Mouse (Mus musculus): ENCODE measurements around the gene Lsm10.

GRCm38 (mm10) chr4:126051617-126052016 lies 44.8 kb upstream of the Lsm10 start:
- TF ChIP-seq CTCF (IDR thresholded peaks at IDR 0.05; ENCODE audit: control insufficient read depth, insufficient read depth, insufficient replicate concordance, low read depth, low read length) (no peak), POLR2A (IDR thresholded peaks at IDR 0.05; ENCODE audit: control insufficient read depth, low read depth, low read length) (no peak)
